Mouse (Mus musculus) 3T3-L1 (cell line): ENCODE results near the gene 2200002D01Rik.

ENCODE experiments used
- DNase-seq: peaks from one replicate; pipeline ENCODE4 v3.0.0-alpha.2; 2015; ENCODE audit warnings: low read depth, low spot score

Gene 2200002D01Rik

DNA sequence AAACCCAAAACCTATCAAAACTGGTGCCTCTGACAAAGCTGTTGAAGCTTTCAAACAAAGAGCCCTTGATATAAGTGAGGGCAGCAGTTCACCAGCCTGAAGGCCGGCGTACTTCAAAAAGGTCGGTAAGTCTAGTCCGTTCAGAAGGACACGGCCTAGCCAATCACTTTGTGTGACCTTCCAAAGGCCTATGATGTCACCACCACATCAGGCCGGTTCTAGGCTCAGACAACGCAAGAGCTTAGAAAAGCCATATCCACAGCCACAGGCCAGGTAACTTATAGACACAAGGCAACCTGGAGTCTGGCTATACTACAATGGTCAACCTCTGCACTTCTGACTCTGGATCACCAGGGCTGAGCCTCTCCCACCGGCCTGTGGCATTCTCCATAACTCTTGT, 31.7 kb upstream of the 2200002D01Rik start:
- no peak for DNase-seq

DNA sequence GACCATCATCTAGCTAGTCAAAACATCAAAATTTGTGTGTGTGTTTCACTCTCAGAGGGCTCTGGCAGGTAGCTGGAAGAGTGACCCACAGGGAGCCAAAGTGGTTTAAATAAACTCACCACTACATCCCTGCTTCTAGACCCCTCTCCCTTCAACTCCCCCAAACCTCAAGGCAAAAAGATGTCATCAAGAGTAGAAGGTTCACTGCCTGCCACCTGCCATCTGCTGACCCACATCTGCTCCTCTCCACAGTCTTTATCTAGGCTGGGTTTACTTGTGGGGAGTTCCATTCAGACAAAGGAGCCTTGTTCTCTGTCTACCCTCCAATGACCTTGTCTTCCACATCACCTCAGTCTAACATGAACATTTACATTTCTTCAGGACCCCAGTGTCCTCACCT, 31.0 kb upstream of the 2200002D01Rik start:
- DNase-seq, result no peak

- no peak for DNase-seq
Observed at GRCm38 (mm10) chr7:29277510-29277909, 29.2 kb upstream of the 2200002D01Rik start.

- peak; percentile 22 for DNase-seq
Observed at GRCm38 (mm10) chr7:29276715-29277114, 28.4 kb upstream of the 2200002D01Rik start.

DNA sequence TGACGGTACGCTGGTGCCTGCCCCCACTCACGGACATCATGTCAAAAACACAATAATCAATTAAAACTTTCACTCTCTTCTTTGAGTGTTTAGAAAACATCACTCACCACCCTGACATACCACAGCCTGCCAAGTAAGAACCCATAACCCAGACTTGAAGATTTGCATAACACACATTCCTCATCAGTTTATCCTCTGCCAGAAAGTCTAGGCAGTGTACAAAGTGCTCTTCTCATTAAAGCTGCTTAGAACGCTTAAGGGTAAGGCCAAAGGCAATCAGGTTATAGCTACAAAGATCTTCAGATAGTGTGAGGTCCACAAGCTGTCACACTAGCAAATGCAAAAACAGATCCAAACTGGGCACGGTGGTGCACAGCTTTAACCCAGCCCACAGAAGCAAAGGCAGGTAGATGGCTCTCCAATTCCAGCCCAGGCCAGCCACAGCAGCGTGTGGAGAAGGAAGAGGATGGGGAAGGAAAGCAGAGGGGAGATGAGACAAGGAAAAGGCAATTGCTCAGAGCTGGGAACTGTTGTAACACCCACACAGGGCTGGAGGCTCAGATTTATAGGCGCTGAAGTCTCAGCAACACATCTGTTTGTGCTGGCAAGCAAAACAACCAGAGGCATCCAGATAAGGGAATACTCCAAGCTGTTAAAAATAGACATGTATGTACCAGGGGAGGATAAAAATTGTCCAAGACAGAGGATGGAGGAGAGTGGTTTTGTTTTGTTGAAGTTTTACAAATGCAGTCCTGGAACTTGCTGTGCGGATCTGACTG, 23.6 kb upstream of the 2200002D01Rik start:
- DNase-seq, result peak; percentile 37

DNA sequence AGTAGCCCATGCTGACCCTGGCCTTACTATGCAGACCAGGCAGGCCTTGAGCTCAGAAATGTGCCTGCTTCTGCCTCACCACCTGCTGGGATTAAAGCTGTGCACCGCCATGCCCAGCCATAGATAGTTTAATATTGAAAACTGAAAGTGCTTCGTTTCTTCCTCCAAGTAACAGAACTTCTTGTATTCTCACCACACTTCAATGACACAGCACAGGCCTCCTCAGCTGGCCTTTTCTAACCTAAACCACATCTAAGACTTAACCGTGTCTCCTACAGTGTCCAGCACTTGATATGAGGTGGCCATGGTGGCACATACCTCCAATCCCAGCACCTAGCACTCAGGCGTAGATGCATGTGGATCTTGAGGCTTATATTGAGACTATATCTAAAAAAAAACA, 22.2 kb upstream of the 2200002D01Rik start:
- no peak for DNase-seq

DNA sequence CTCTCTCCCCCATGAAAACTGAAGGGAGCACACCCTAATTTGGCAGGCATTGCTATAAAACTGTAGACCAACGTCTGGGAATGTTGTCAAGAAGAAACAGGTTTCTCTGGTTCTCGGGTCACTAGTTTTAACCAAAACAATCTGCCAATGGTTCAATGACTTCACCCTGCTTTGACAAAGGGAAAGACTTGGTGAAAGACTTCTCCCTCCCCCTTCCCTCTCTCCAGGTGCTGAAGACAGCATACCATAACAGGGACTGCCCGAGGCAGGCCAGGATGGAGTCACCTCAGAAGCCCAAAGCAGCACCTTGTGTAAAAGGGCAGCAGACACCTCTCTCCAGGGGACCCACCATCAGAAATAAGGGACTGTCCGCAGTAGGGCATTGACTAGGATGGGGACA, 18.7 kb upstream of the 2200002D01Rik start:
- DNase-seq, result no peak

- no peak for DNase-seq
Observed at GRCm38 (mm10) chr7:29265636-29266035, 17.4 kb upstream of the 2200002D01Rik start.

DNA sequence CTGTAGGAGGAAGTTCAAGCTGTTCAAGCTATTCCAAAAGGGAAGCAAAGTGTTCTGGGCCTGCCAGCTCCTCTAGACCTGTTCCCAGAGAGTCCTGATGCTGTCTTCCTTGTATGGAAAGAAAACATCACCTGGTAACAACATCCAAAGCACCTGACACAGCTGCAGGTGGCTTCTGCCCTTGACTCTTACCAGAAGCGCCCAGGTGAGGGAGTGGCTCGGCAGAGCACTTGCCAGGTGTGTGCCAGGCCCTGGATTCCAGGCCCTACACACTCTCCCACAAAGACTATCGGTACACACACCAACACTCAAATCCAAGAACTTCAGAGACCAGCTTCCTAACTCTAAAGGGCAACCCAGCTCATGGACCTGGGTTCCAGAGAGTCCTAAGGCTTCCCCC, 15.6 kb upstream of the 2200002D01Rik start:
- DNase-seq, result no peak

- no peak for DNase-seq
Observed at GRCm38 (mm10) chr7:29262151-29262550, 13.9 kb upstream of the 2200002D01Rik start.

GRCm38 (mm10) chr7:29259781-29260730, 11.8 kb upstream of the 2200002D01Rik start:
- DNase-seq, result no peak

DNA sequence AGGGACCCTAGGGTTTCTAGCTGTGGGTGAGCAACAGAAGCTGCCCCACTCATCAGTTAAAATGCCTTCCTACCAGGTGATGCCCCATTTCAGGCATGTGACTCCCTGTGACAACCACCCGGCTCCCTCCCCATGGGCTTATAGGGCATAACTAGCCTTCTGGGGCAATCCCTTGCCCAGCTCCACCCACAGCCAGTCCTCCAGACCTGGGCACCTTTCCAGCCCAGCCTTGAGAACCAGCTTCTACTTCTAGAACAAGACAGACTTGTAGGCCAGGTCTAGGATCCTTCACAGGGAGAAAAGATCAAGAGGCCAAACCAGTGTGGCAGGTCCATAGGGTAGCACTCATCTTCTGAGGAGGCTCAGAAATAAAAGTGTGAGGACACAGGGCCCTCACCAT, 9.1 kb upstream of the 2200002D01Rik start:
- DNase-seq, result no peak

DNA sequence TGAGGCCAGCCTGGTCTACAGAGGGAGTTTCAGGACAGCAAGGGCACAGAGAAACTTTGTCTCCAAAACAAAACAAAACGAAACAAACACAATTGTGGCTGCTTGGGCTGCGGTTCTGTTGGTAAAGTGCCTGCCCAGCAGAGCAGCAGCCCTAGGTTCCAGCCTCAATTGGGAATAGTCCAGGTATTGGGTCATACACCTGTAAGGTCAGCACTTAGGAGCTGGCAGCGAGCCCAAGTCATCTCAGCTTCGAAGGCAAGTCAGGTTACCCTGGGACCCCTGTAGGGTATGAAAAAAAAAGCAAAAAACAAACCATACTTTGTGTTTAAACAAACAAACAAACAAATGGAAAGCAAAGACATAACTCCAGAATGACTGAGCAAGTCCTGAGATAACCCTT, 7.6 kb upstream of the 2200002D01Rik start:
- no peak for DNase-seq

GRCm38 (mm10) chr7:29253842-29254241, 5.6 kb upstream of the 2200002D01Rik start:
- DNase-seq, result no peak

- no peak for DNase-seq
Observed at GRCm38 (mm10) chr7:29251166-29251565, 2.9 kb upstream of the 2200002D01Rik start.

DNA sequence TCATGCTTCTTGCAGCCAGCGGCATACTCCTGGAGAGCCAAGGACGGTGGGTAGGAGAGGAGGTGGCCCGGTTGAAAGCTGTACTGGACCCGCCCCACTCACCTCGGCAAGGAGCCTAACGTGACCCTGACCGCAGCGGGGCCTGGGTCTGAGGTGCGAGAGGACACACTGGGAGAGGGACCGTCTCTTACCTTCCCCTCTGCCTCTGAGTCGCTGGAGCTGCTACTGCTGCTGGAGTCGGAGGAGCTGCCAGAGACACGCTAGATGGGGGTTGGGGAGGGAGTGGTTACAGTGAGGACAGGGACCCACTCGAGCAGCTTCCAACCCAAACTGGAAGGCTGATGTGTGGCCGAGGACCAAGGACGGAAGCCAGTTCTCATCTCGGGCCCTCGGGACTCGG, 560 bp downstream of the 2200002D01Rik start:
- DNase-seq, result no peak

GRCm38 (mm10) chr7:29247314-29247700, 959 bp downstream of the 2200002D01Rik start:
- peak; percentile 50 for DNase-seq

DNA sequence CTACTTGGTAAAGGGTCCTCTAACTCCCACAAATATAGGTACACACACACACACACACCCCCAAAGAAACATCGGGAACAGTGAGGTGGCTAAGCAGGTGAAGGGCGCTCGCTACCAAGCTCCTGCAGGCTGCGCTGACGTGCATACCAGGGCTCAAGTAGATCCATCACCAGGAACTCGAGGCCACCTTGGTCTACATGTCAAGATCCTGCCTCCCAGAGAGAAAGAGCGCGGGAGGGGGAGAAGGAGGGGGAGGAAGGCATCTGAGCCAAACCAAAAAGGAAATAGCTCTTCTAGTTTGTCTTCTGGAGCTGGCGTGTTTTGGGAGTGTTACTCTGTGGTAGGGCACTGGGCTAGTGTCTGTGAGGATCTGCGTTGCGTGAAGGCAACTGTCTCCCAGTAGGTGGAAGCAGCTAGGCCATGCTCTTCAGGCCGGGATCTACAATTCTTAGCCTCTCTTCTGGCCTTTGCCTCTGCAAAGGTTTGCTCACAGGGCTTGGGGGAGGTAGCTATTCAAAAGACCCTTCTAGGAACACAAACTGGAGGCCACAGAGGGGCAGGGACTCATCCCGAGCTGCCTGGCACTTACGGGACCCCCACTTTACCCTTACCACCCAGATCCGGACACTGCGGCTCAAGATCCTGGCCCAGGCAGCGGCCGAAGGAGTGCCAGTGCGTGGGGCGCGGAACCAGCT, 1.5 kb downstream of the 2200002D01Rik start:
- DNase-seq, result no peak

GRCm38 (mm10) chr7:29246015-29246414, 2.3 kb downstream of the 2200002D01Rik start:
- DNase-seq, result no peak

- DNase-seq, result peak; percentile 35
Observed at GRCm38 (mm10) chr7:29244732-29245416, 3.4 kb downstream of the 2200002D01Rik start.
